Mouse (Mus musculus) forebrain, embryonic 14.5 days (tissue): Measurements from ENCODE around the gene Wnt7b. TPM values are rescaled to one million over a fixed set of nuclear protein-coding genes. Genes with fewer than 3 reads are reported as not detected.

Experiments
- ATAC-seq: fragments of 200-750 bp; cut with Nextera tagmentation; 2 replicates; pipeline ENCODE4 v1.8.0; 2017; ENCODE audit warnings: mild to moderate bottlenecking, moderate library complexity
- DNase-seq: peaks from one replicate; pipeline ENCODE4 v3.0.0-alpha.2; 2015; ENCODE audit warnings: low spot score
- H3K27ac ChIP-seq: fragments of 300-500 bp; sonication (generic); 2 replicates; pipeline ENCODE4 v1.5.1; 2014; ENCODE audit warnings: low read depth, mild to moderate bottlenecking, control low read depth, low read length, moderate library complexity
- H3K27me3 ChIP-seq: fragments of 300-500 bp; sonication (generic); replicated peaks from 2 replicates; pipeline ENCODE4 v1.6.1; 2014; ENCODE audit warnings: low read length, control low read depth, mixed read lengths; ENCODE audit not compliant: control insufficient read depth, insufficient read depth
- H3K36me3 ChIP-seq: fragments of 300-500 bp; sonication (generic); 2 replicates; pipeline ENCODE4 v1.6.1; 2014; ENCODE audit warnings: low read length, control low read depth; ENCODE audit not compliant: control insufficient read depth, insufficient read depth
- H3K4me1 ChIP-seq: fragments of 300-500 bp; sonication (generic); 2 replicates; pipeline ENCODE4 v1.6.1; 2014; ENCODE audit warnings: antibody characterized with exemption, low read length, control low read depth; ENCODE audit not compliant: control insufficient read depth, insufficient read depth
- H3K4me2 ChIP-seq: fragments of 300-500 bp; sonication (generic); 2 replicates; pipeline ENCODE4 v1.6.1; 2014; ENCODE audit warnings: mild to moderate bottlenecking, control low read depth, low read length
- H3K4me3 ChIP-seq: fragments of 300-500 bp; sonication (generic); 2 replicates; pipeline ENCODE4 v1.5.1; 2014; ENCODE audit warnings: low read depth, low read length, control low read depth
- H3K9ac ChIP-seq: fragments of 300-500 bp; sonication (generic); 2 replicates; pipeline ENCODE4 v1.6.1; 2014; ENCODE audit warnings: mild to moderate bottlenecking, low read length, control low read depth, moderate library complexity
- H3K9me3 ChIP-seq: fragments of 300-500 bp; sonication (generic); replicated peaks from 2 replicates; pipeline ENCODE4 v1.6.1; 2016; ENCODE audit warnings: low read length, control low read depth, mixed read lengths; ENCODE audit not compliant: control insufficient read depth
- WGBS: fragments of 180-500 bp; shearing (Covaris S2); extraction: QIAGEN DNeasy Blood & Tissue Kit; methylation state at CpG from one replicate; pipeline ENCODE4 v1.1.7; 2014; 5-methylcytosine and 5-hydroxymethylcytosine counted together
- polyA plus RNA-seq: library from polyadenylated mRNA; unstranded; fragments of >200 nt; fragmentation: Nextera tagmentation; extraction: Ambion mirVana; gene quantifications from 2 replicates; pipeline ENCODE4 v1.2.1, GENCODE M21; 2014

The Wnt7b gene
- polyA plus RNA-seq, 1 experiment from 2014 or later: 73.4 TPM

GRCm38 (mm10) chr15:85564966-85565365 is 17.3 kb downstream of the Wnt7b start:
- no peaks in the 10 kb centered on the region for H3K27me3 ChIP-seq
- WGBS: 66% methylated on average over 5 of the region's 5 CpGs
- H3K4me3 ChIP-seq: no peak overlapping the region
- ATAC-seq (no peak), DNase-seq (no peak)
- no peak overlapping the region for H3K27ac ChIP-seq
- H3K4me1 ChIP-seq: peaks cover 22% of the 10 kb centered on the region
- no peak overlapping the region for H3K4me2 ChIP-seq
- no peaks in the 10 kb centered on the region for H3K36me3 ChIP-seq
- H3K9ac ChIP-seq: no peak overlapping the region
- H3K9me3 ChIP-seq: peaks cover 5% of the 10 kb centered on the region; the same call in 1 of the 2 replicates

GRCm38 (mm10) chr15:85564034-85564769 is 18.1 kb downstream of the Wnt7b start:
- Histone ChIP-seq H3K9ac (no peak overlapping the region), H3K27ac (no peak overlapping the region), H3K4me2 (no peak overlapping the region), H3K36me3 (no peaks in the 10 kb centered on the region), H3K4me1 (peaks cover 14% of the 10 kb centered on the region), H3K4me3 (no peak overlapping the region), H3K9me3 (peaks cover 5% of the 10 kb centered on the region; the same call in 1 of the 2 replicates), H3K27me3 (no peaks in the 10 kb centered on the region)
- DNase-seq (no peak), ATAC-seq (no peak)
- 77% methylated on average over 13 of the region's 13 CpGs for WGBS

GRCm38 (mm10) chr15:85561953-85562352 is 20.3 kb downstream of the Wnt7b start:
- Histone ChIP-seq H3K9me3 (peaks cover 5% of the 10 kb centered on the region; the same call in 1 of the 2 replicates), H3K27me3 (no peaks in the 10 kb centered on the region), H3K27ac (no peak overlapping the region), H3K4me2 (no peak overlapping the region), H3K4me1 (peaks cover under 1% of the 10 kb centered on the region; the same call in 1 of the 2 replicates), H3K9ac (no peak overlapping the region), H3K36me3 (0 out of 2 replicates have a peak, but pooled peaks cover 4% of the 10 kb centered on the region), H3K4me3 (no peak overlapping the region)
- ATAC-seq (no peak), DNase-seq (peak; percentile 50)
- 56% methylated on average over 12 of the region's 12 CpGs for WGBS

GRCm38 (mm10) chr15:85560830-85561229 is 21.4 kb downstream of the Wnt7b start:
- Histone ChIP-seq H3K27me3 (no peaks in the 10 kb centered on the region), H3K27ac (0 out of 2 replicates have a peak overlapping the region, but pooled peaks have one; percentile 14), H3K4me2 (no peak overlapping the region), H3K9me3 (peaks cover 5% of the 10 kb centered on the region; the same call in 1 of the 2 replicates), H3K9ac (no peak overlapping the region), H3K4me1 (no peaks in the 10 kb centered on the region), H3K36me3 (peaks cover 4% of the 10 kb centered on the region; the same call in 1 of the 2 replicates), H3K4me3 (no peak overlapping the region)
- DNase-seq: no peak
- ATAC-seq: no peak
- WGBS: 78% methylated on average over 11 of the region's 11 CpGs

GRCm38 (mm10) chr15:85558840-85559540 is 23.3 kb downstream of the Wnt7b start:
- Histone ChIP-seq H3K36me3 (peaks cover 4% of the 10 kb centered on the region; the same call in 1 of the 2 replicates), H3K4me2 (no peak overlapping the region), H3K4me1 (no peaks in the 10 kb centered on the region), H3K4me3 (no peak overlapping the region), H3K27ac (no peak overlapping the region), H3K9ac (no peak overlapping the region), H3K9me3 (peaks cover 5% of the 10 kb centered on the region; the same call in 1 of the 2 replicates), H3K27me3 (no peaks in the 10 kb centered on the region)
- 86% methylated on average over 25 of the region's 25 CpGs for WGBS
- ATAC-seq: no peak
- no peak for DNase-seq

- Histone ChIP-seq H3K9me3 (no peaks in the 10 kb centered on the region), H3K27me3 (no peaks in the 10 kb centered on the region), H3K4me2 (no peak overlapping the region), H3K9ac (no peak overlapping the region), H3K4me1 (no peaks in the 10 kb centered on the region), H3K27ac (no peak overlapping the region), H3K4me3 (no peak overlapping the region), H3K36me3 (peaks cover 8% of the 10 kb centered on the region)
- ATAC-seq (no peak), DNase-seq (no peak)
- 79% methylated on average over 10 of the region's 10 CpGs for WGBS
These were observed 26.5 kb downstream of the Wnt7b start for GRCm38 (mm10) chr15:85555799-85556198.

- Histone ChIP-seq H3K4me3 (no peak overlapping the region), H3K4me2 (no peak overlapping the region), H3K9ac (no peak overlapping the region), H3K9me3 (no peaks in the 10 kb centered on the region), H3K36me3 (peaks cover 8% of the 10 kb centered on the region), H3K27me3 (no peaks in the 10 kb centered on the region), H3K4me1 (no peaks in the 10 kb centered on the region), H3K27ac (no peak overlapping the region)
- no peak for ATAC-seq
- 82% methylated on average over 11 of the region's 11 CpGs for WGBS
- no peak for DNase-seq
These were observed 28.9 kb downstream of the Wnt7b start for GRCm38 (mm10) chr15:85553421-85553820.

GRCm38 (mm10) chr15:85546500-85546899 is 35.8 kb downstream of the Wnt7b start:
- Histone ChIP-seq H3K9me3 (no peaks in the 10 kb centered on the region), H3K4me1 (no peaks in the 10 kb centered on the region), H3K27ac (no peak overlapping the region), H3K9ac (no peak overlapping the region), H3K27me3 (no peaks in the 10 kb centered on the region), H3K4me2 (no peak overlapping the region), H3K4me3 (no peak overlapping the region), H3K36me3 (no peaks in the 10 kb centered on the region)
- DNase-seq: no peak
- no peak for ATAC-seq
- WGBS: 78% methylated on average over 4 of the region's 4 CpGs

GRCm38 (mm10) chr15:85545369-85545768 is 36.9 kb downstream of the Wnt7b start:
- Histone ChIP-seq H3K4me1 (no peaks in the 10 kb centered on the region), H3K4me2 (no peak overlapping the region), H3K27ac (no peak overlapping the region), H3K9ac (no peak overlapping the region), H3K27me3 (no peaks in the 10 kb centered on the region), H3K9me3 (no peaks in the 10 kb centered on the region), H3K4me3 (no peak overlapping the region), H3K36me3 (0 out of 2 replicates have a peak, but pooled peaks cover 3% of the 10 kb centered on the region)
- DNase-seq (no peak), ATAC-seq (no peak)
- 83% methylated on average over 5 of the region's 5 CpGs for WGBS
